Mouse (Mus musculus) urinary bladder, postnatal 10 days (tissue): Measurements from ENCODE around the gene Zfp566.

ENCODE experiments used
- DNase-seq: peaks from one replicate; pipeline ENCODE4 v3.0.0; 2022; ENCODE audit warnings: low spot score

Gene Zfp566

DNA sequence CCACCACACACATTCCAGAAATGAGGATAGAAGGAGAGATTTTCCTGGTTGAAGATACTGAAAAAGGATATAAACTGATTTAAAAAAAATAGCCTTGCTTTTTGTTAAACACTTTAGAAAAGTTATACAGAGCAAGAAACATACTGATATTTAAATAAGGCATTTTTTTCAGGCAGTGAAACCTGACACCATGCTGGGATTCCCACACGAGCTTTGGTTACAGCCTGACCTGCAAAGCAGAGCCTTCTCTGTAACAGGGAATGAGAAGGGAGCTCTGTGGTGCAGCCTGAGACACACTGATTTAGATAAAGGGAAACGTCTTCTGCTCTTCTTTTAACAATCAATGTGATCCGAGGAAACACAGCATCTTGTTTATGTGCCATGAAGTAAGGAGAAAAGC is 36.7 kb downstream of the Zfp566 start:
- DNase-seq, result no peak

- DNase-seq, result peak; percentile 42
Measured at GRCm38 (mm10) chr7:30050882-30051548, 39.3 kb downstream of the Zfp566 start, which contains the start of gene Zfp14. Gene Zfp14, minus strand, starts transcription at chr7:30051380.

DNA sequence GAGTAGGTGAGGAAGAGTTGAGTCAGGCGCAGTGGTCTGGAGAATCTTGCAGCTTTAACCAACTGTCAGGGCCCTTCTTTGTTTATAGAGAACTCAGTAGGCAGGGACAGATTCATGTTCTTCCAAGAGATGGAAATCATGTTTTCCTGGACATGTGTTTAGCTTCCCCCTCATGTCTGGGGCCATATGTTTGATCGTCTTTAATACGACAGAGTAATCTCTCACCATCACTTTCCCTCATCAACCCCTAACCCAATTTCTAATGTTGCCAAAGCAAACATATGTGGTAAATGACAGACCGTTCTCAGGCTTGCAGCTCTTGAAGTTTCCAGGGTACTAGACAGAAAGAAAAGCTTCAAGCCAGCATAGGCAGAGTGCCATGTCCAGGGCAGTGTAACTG is 42.2 kb downstream of the Zfp566 start:
- DNase-seq, result no peak

DNA sequence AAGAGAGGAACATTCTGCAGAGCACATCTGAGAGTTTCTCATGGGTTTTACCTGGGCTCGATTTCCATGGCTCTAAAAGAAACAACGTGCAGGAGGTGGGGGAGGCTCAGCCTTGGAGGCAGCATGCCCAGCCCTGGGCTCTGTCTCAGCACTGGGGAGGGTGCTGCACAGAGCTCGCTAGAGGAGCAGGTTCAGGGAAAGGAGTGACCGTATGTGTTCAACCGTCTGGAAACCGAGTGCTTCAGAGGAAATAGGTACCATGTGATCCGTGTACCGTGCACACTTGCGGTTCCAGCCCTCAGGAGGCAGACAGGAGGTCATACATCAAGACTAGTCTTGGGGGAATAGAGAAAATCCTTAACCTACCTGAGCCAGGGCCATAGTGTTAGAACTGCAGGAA is 46.0 kb downstream of the Zfp566 start:
- DNase-seq, result no peak

- DNase-seq, result no peak
Measured at GRCm38 (mm10) chr7:30034331-30034730, 56.0 kb downstream of the Zfp566 start.

- DNase-seq, result no peak
Measured at GRCm38 (mm10) chr7:30031379-30031778, 58.9 kb downstream of the Zfp566 start.

DNA sequence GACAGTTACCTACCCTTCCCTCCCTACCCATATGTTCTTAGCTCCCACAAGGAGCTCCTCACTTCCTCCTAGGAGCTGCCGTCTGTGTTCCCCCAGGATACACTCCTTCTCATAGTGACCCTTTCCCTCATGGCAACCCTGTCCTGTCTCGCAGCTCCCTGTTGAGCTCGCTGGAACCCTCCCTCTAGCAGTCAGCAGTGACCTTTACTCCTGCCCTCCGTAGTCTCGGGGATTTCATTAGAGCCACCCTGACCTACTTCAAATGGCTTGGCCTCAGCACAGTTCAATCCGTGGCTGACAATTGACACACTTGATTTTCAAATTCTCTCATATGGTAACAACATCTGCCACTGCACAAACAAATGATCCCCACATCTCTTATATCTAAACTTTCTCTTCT is 59.6 kb downstream of the Zfp566 start:
- no peak for DNase-seq

- no peak for DNase-seq
Measured at GRCm38 (mm10) chr7:30028572-30028971, 61.8 kb downstream of the Zfp566 start.
